Mouse (Mus musculus): ENCODE data around the gene Galc.

- TF ChIP-seq POLR2A (IDR thresholded peaks at IDR 0.05; ENCODE audit: low read depth, low read length): no peak
- no peak for TF ChIP-seq CTCF (IDR thresholded peaks at IDR 0.05; ENCODE audit: extremely low read depth, insufficient read length, insufficient replicate concordance, low read depth, low read length)
These were observed 13.2 kb upstream of the Galc start for GRCm38 (mm10) chr12:98272433-98272832.
